Mouse (Mus musculus): ENCODE measurements around the gene Tnks1bp1.

DNA sequence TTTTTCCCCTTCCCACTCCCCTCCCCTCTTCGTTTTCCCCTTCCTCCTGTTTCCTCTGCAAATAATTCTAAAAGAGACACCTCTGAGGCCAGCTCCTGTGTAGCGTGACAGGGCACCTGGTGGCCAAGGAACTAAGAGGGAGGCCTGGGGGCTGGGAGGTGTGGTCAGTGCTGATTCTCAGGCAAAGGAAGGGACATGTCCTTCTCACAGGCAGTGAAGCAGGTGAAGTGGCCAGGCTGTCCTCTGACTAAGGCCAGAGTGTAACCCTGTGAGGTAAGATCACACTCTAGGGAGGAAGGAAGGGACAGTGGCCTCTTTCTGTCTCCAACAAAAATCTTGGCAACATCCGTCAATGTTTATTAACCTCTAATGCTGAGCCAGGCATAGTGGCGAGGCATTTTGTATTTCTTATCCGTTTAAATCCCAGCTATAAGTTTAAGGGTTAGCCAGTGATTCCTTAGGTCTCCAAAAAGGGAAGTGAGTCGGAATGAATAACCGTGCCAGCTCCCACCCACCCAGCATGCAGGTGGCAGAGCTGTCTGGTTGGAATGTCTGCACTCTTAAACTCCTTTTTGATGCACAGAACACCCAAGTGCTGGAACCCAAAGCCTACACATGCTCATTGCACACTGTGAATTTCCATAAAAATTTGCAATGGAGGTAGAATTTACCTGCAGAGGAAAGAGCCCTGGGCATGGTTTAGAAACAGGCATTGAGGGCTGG is 58.4 kb downstream of the Tnks1bp1 start:
- no peak for TF ChIP-seq POLR2A (IDR thresholded peaks at IDR 0.05; ENCODE audit: low read depth, low read length)
- no peak for TF ChIP-seq CTCF (IDR thresholded peaks at IDR 0.05; ENCODE audit: extremely low read depth, insufficient read length, insufficient replicate concordance, low read depth, low read length)
